Mouse (Mus musculus): Measurements from ENCODE around the gene Hs1bp3. TPM values are rescaled to one million over a fixed set of nuclear protein-coding genes. Genes with fewer than 3 reads are reported as not detected.

The Hs1bp3 gene
- polyA plus RNA-seq, 2 experiments: 12.6 to 16.7 TPM

GRCm38 (mm10) chr12:8332174-8332542, 18.9 kb downstream of the Hs1bp3 start:
- Histone ChIP-seq H3K36me3 (ENCODE audit: control insufficient read depth, insufficient read depth, low read length) (peaks cover 36% of the 10 kb centered on the region), H3K4me3 (replicated peaks; ENCODE audit: low read length) (no peak overlapping the region), H3K9me3 (ENCODE audit: control insufficient read depth, low read length) (no peaks in the 10 kb centered on the region), H3K27ac (replicated peaks; ENCODE audit: low read depth, low read length) (no peak overlapping the region), H3K4me1 (ENCODE audit: control insufficient read depth, insufficient read depth, low read length) (peaks cover 6% of the 10 kb centered on the region; the same call in 1 of the 2 replicates), H3K4me2 (replicated peaks; ENCODE audit: low read depth, low read length, severe bottlenecking) (no peak overlapping the region), H3K27me3 (ENCODE audit: control insufficient read depth, insufficient read depth, low read length) (no peaks in the 10 kb centered on the region), H3K9ac (ENCODE audit: low read depth, low read length, severe bottlenecking) (no peak overlapping the region)
- DNase-seq (ENCODE audit: low spot score): no peak
- no peak for TF ChIP-seq POLR2A (IDR thresholded peaks at IDR 0.05; ENCODE audit: borderline replicate concordance, extremely low read depth, insufficient read depth, insufficient read length)
- no peak for ATAC-seq (ENCODE audit: low FRiP score, low read depth)
- WGBS: 62% methylated on average over 5 of the region's 5 CpGs

DNA sequence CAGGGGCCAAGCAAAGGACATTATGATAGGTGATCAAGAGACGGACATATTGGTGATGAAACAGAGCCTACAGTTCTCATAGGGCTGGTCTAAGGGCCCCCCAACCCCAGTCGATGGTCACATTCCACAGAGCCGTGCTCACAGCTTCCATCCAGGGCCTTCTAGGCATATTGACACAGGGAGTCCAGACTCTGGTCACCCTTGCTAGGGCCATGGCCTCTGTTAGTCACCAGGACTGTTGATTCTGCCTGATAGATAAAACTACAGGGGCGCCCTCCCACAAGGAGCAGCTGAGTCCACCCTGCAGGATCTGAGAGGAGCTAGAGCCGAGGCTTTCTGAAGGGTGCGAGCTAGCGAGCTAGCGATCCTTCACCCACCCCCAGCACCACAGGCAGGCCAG, 20.4 kb downstream of the Hs1bp3 start:
- ATAC-seq (ENCODE audit: low FRiP score, low read depth) (no peak), DNase-seq (ENCODE audit: low spot score) (no peak)
- H3K4me1 ChIP-seq (ENCODE audit: control insufficient read depth, insufficient read depth, low read length): no peaks in the 10 kb centered on the region; the same call in 1 of the 2 replicates
- no peak overlapping the region for H3K4me2 ChIP-seq (replicated peaks; ENCODE audit: low read depth, low read length, severe bottlenecking)
- no peaks in the 10 kb centered on the region for H3K9me3 ChIP-seq (ENCODE audit: control insufficient read depth, low read length)
- H3K9ac ChIP-seq (ENCODE audit: low read depth, low read length, severe bottlenecking): no peak overlapping the region
- peaks cover 44% of the 10 kb centered on the region for H3K36me3 ChIP-seq (ENCODE audit: control insufficient read depth, insufficient read depth, low read length)
- 93% methylated on average over 8 of the region's 8 CpGs for WGBS
- no peak for TF ChIP-seq POLR2A (IDR thresholded peaks at IDR 0.05; ENCODE audit: borderline replicate concordance, extremely low read depth, insufficient read depth, insufficient read length)
- no peak overlapping the region for H3K4me3 ChIP-seq (replicated peaks; ENCODE audit: low read length)
- H3K27me3 ChIP-seq (ENCODE audit: control insufficient read depth, insufficient read depth, low read length): no peaks in the 10 kb centered on the region
- no peak overlapping the region for H3K27ac ChIP-seq (replicated peaks; ENCODE audit: low read depth, low read length)

GRCm38 (mm10) chr12:8334261-8334660, 21.0 kb downstream of the Hs1bp3 start:
- 73% methylated on average over 4 of the region's 4 CpGs for WGBS

DNA sequence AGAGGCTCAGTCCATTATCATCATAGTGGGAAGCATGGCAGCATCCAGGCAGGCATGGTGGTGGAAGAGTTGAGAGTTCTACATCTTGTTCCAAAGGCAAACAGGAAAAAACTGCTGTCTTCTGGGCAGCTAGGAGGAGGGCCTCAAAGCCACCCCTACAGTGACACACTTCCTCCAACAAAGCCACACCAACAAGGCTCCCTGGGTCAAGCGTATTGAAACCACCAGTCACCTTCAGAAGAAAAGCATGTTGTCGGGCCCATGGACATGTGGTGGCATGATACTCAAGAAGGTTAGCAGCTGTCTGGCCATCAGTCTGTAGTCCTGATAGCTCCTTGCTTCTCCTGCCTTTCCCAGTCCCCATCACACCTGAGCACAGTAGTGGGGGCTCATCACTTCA, 22.3 kb downstream of the Hs1bp3 start:
- Histone ChIP-seq H3K4me1 (ENCODE audit: control insufficient read depth, insufficient read depth, low read length) (no peaks in the 10 kb centered on the region; the same call in 1 of the 2 replicates), H3K27ac (replicated peaks; ENCODE audit: low read depth, low read length) (no peak overlapping the region), H3K9me3 (ENCODE audit: control insufficient read depth, low read length) (no peaks in the 10 kb centered on the region), H3K4me2 (replicated peaks; ENCODE audit: low read depth, low read length, severe bottlenecking) (no peak overlapping the region), H3K9ac (ENCODE audit: low read depth, low read length, severe bottlenecking) (no peak overlapping the region), H3K4me3 (replicated peaks; ENCODE audit: low read length) (no peak overlapping the region), H3K36me3 (ENCODE audit: control insufficient read depth, insufficient read depth, low read length) (peaks cover 54% of the 10 kb centered on the region), H3K27me3 (ENCODE audit: control insufficient read depth, insufficient read depth, low read length) (no peaks in the 10 kb centered on the region)
- no peak for TF ChIP-seq POLR2A (IDR thresholded peaks at IDR 0.05; ENCODE audit: borderline replicate concordance, extremely low read depth, insufficient read depth, insufficient read length)
- ATAC-seq (ENCODE audit: low FRiP score, low read depth) (no peak), DNase-seq (ENCODE audit: low spot score) (no peak)
- 96% methylated on average over 2 of the region's 2 CpGs for WGBS

More at GRCm38 (mm10) chr12:8334261-8334660, 21.0 kb downstream of the Hs1bp3 start:
- no peak for TF ChIP-seq POLR2A (IDR thresholded peaks at IDR 0.05; ENCODE audit: borderline replicate concordance, extremely low read depth, insufficient read depth, insufficient read length)
- H3K4me1 ChIP-seq (ENCODE audit: control insufficient read depth, insufficient read depth, low read length): no peaks in the 10 kb centered on the region; the same call in 1 of the 2 replicates
- H3K27ac ChIP-seq (replicated peaks; ENCODE audit: low read depth, low read length): no peak overlapping the region
- peaks cover 48% of the 10 kb centered on the region for H3K36me3 ChIP-seq (ENCODE audit: control insufficient read depth, insufficient read depth, low read length)
- DNase-seq (ENCODE audit: low spot score): no peak
- no peak for ATAC-seq (ENCODE audit: low FRiP score, low read depth)
- no peak overlapping the region for H3K9ac ChIP-seq (ENCODE audit: low read depth, low read length, severe bottlenecking)
- no peak overlapping the region for H3K4me3 ChIP-seq (replicated peaks; ENCODE audit: low read length)
- H3K27me3 ChIP-seq (ENCODE audit: control insufficient read depth, insufficient read depth, low read length): no peaks in the 10 kb centered on the region
- H3K4me2 ChIP-seq (replicated peaks; ENCODE audit: low read depth, low read length, severe bottlenecking): no peak overlapping the region
- no peaks in the 10 kb centered on the region for H3K9me3 ChIP-seq (ENCODE audit: control insufficient read depth, low read length)

GRCm38 (mm10) chr12:8336601-8337285, 23.5 kb downstream of the Hs1bp3 start:
- ATAC-seq (ENCODE audit: low FRiP score, low read depth) (no peak), DNase-seq (ENCODE audit: low spot score) (no peak)
- Histone ChIP-seq H3K4me3 (replicated peaks; ENCODE audit: low read length) (no peak overlapping the region), H3K4me1 (ENCODE audit: control insufficient read depth, insufficient read depth, low read length) (no peaks in the 10 kb centered on the region; the same call in 1 of the 2 replicates), H3K27ac (replicated peaks; ENCODE audit: low read depth, low read length) (no peak overlapping the region), H3K36me3 (ENCODE audit: control insufficient read depth, insufficient read depth, low read length) (peaks cover 53% of the 10 kb centered on the region), H3K4me2 (replicated peaks; ENCODE audit: low read depth, low read length, severe bottlenecking) (no peak overlapping the region), H3K9me3 (ENCODE audit: control insufficient read depth, low read length) (no peaks in the 10 kb centered on the region), H3K27me3 (ENCODE audit: control insufficient read depth, insufficient read depth, low read length) (no peaks in the 10 kb centered on the region), H3K9ac (ENCODE audit: low read depth, low read length, severe bottlenecking) (no peak overlapping the region)
- WGBS: 74% methylated on average over 10 of the region's 10 CpGs
- TF ChIP-seq POLR2A (IDR thresholded peaks at IDR 0.05; ENCODE audit: borderline replicate concordance, extremely low read depth, insufficient read depth, insufficient read length): no peak

Measured in limb, embryonic 14.5 days (tissue).